Mouse (Mus musculus) heart, adult 2 months (tissue): ENCODE measurements around the gene Chn2. TPM values are rescaled to one million over a fixed set of nuclear protein-coding genes. Genes with fewer than 3 reads are reported as not detected.

Experiments used
- DNase-seq, 2 experiments: peaks; one replicate each; pipeline ENCODE4 v3.0.0; 2021
- H3K27ac ChIP-seq: fragments of 200-600 bp; 2 replicates; pipeline ENCODE4 v1.8.1; 2022
- H3K27me3 ChIP-seq: fragments of 200-500 bp; 2 replicates; pipeline ENCODE4 v1.6.1; 2012; ENCODE audit warnings: mild to moderate bottlenecking, low read length, inconsistent platforms, mixed read lengths; ENCODE audit not compliant: control insufficient read depth, insufficient read depth
- H3K36me3 ChIP-seq: fragments of 200-500 bp; 2 replicates; pipeline ENCODE4 v1.6.1; 2012; ENCODE audit warnings: low read length, inconsistent platforms; ENCODE audit not compliant: control insufficient read depth, insufficient read depth
- H3K4me1 ChIP-seq: fragments of 200-500 bp; 2 replicates; pipeline ENCODE4 v1.6.1; 2011; ENCODE audit warnings: low read length; ENCODE audit not compliant: control insufficient read depth, insufficient read depth
- H3K4me3 ChIP-seq: fragments of 200-600 bp; 2 replicates; pipeline ENCODE4 v1.8.1; 2022
- H3K79me2 ChIP-seq: fragments of 200-500 bp; replicated peaks from 2 replicates; pipeline ENCODE4 v1.6.1; 2012; ENCODE audit warnings: mild to moderate bottlenecking, inconsistent platforms, low read length, moderate library complexity, mixed read lengths; ENCODE audit not compliant: control insufficient read depth, insufficient read depth
- H3K9ac ChIP-seq: fragments of 200-500 bp; 2 replicates; pipeline ENCODE4 v1.6.1; 2012; ENCODE audit warnings: low read depth, mild to moderate bottlenecking, control low read depth, inconsistent platforms, low read length, mixed read lengths
- CTCF ChIP-seq: fragments of 200-600 bp; IDR thresholded peaks from 2 replicates; pipeline ENCODE4 v1.8.1; 2022; ENCODE audit warnings: antibody characterized with exemption, mild to moderate bottlenecking, moderate library complexity
- EP300 ChIP-seq: fragments of 200-500 bp; IDR thresholded peaks from 2 replicates; pipeline ENCODE4 v1.6.1; 2011; ENCODE audit warnings: low read depth, low read length, control low read depth; ENCODE audit not compliant: insufficient read depth
- POLR2A ChIP-seq: fragments of 200-500 bp; IDR thresholded peaks from 2 replicates; pipeline ENCODE4 v1.6.1; 2011; ENCODE audit warnings: mild to moderate bottlenecking, low read depth, low read length, control low read depth; ENCODE audit not compliant: insufficient read depth
- WGBS: fragments of 180-500 bp; shearing (Covaris S2); methylation state at CpG from one replicate; pipeline ENCODE4 v1.1.7; 2018; 5-methylcytosine and 5-hydroxymethylcytosine counted together
- intact Hi-C: fragments of 180-260 bp; cut with DNase I; formaldehyde crosslinking; loops from one replicate; pipeline ENCODE4 v1.15.1; 2025
- polyA plus RNA-seq: library from polyadenylated mRNA; depleted of rRNA; stranded (reverse); fragments of >200 nt; gene quantifications from 2 replicates; pipeline ENCODE4 v1.2.3, GENCODE M21; 2012
- total RNA-seq, 2 experiments: library from RNA; stranded (reverse); gene quantifications; 2 replicates each; pipeline ENCODE4 v1.2.3; 2021

Gene Chn2
- total and polyA plus RNA-seq, 3 experiments, result 2.0 to 2.3 (median 2.3) TPM

DNA sequence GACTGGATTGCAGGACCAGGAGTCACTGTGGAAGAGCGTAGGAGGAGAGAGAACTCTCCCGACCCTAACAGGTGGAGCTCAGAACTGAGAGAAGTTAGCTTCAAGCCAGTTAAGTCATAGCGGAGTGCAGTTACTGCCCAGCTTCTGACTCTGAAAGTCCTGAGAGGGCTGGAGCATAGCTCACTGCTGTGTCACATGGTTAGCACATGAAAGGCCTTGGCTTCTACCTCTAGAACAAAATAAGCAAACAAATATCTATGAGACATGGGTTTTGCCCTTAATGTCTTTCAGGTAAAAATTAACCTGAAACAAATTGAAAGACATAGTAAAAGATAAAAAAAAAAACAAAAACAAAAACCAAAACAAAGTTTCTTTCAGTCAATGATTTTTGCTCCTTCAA, 91.5 kb downstream of the Chn2 start:
- no peak for DNase-seq
- no peaks in the 10 kb centered on the region for H3K4me1 ChIP-seq
- TF ChIP-seq POLR2A (no peak), EP300 (no peak), CTCF (no peak)
- intact Hi-C loops, result no loop called here
- no peaks in the 10 kb centered on the region for H3K27me3 ChIP-seq
- H3K9ac ChIP-seq, result no peak overlapping the region
- 88% methylated on average over 3 of the region's 3 CpGs for WGBS
- H3K4me3 ChIP-seq, result no peak overlapping the region
- H3K36me3 ChIP-seq, result no peaks in the 10 kb centered on the region
- H3K79me2 ChIP-seq, result no peaks in the 10 kb centered on the region
- H3K27ac ChIP-seq, result no peak overlapping the region

DNA sequence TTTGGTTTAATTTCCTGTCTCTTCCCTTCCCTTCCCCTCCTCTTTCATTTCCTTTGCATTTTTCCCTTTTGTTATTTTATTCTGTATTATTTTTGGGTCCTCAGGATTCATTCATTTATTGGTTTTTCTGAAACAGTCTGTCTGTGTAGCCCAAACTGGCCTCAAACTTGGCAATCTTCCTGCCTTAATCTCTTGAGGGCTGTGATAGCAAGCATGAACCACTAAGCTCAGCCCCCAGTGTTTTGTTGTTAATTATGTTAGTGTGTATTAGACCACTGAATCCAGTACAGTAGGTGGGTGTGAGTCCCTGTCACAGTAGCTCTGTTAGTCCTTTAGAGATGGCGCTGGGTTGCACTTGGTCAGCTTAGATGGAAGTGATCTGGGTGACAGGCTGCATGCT, 93.2 kb downstream of the Chn2 start:
- H3K4me1 ChIP-seq, result no peaks in the 10 kb centered on the region
- H3K9ac ChIP-seq, result no peak overlapping the region
- no peak for DNase-seq
- no peaks in the 10 kb centered on the region for H3K79me2 ChIP-seq
- no peaks in the 10 kb centered on the region for H3K36me3 ChIP-seq
- no peaks in the 10 kb centered on the region for H3K27me3 ChIP-seq
- H3K27ac ChIP-seq, result no peak overlapping the region
- TF ChIP-seq CTCF (no peak), EP300 (no peak), POLR2A (no peak)
- intact Hi-C loops, result no loop called here
- WGBS, result 74% methylated on average over 1 of the region's 1 CpGs
- H3K4me3 ChIP-seq, result no peak overlapping the region

DNA sequence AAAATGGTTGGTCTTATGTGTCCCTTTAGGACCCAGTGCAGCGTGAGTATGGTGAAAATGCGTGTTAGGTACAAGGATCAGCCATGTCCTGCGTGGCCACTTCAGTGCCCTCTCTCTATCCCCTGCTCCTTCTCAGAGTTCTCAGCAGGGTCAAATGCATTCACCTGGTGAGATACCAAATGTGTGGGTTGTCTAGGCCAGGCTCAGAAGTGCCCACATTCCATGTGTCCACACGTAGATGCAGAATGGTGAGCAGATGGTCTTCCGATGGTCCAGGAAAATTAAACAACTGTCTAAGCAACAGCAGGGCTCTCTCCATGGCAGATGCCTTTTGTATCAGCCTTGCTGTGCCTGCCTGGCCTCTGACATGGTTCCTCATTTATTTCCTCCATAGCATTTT, 93.9 kb downstream of the Chn2 start:
- DNase-seq, result no peak
- 94% methylated on average over 5 of the region's 5 CpGs for WGBS
- Histone ChIP-seq H3K79me2 (no peaks in the 10 kb centered on the region), H3K27me3 (no peaks in the 10 kb centered on the region), H3K4me3 (no peak overlapping the region), H3K4me1 (no peaks in the 10 kb centered on the region), H3K27ac (no peak overlapping the region), H3K9ac (no peak overlapping the region), H3K36me3 (no peaks in the 10 kb centered on the region)
- intact Hi-C loops, result no loop called here
- no peak for TF ChIP-seq CTCF
- TF ChIP-seq POLR2A, result no peak
- no peak for TF ChIP-seq EP300

DNA sequence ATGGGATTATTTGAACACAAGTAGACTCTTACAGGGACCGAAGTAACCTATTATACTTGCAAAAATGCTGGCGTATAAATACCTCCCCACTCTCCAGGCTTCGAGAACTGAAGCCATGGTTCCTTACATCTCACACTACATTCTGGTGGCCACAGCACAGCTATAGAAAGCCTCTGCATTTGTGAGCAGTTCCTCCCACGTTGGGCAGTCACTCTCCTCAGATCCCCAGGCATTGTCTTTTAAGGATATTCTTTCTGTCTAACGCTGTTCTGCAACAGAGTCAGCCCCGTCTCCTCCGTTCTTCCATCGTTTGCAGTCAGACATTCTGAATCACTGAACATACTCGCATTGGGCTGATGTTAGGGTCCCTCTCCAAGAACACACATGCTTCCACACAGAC, 98.8 kb downstream of the Chn2 start:
- no peaks in the 10 kb centered on the region for H3K79me2 ChIP-seq
- WGBS, result 90% methylated on average over 9 of the region's 9 CpGs
- DNase-seq, result no peak
- H3K9ac ChIP-seq, result no peak overlapping the region
- TF ChIP-seq CTCF (no peak), POLR2A (no peak), EP300 (no peak)
- intact Hi-C loops, result no loop called here
- H3K36me3 ChIP-seq, result no peaks in the 10 kb centered on the region
- no peaks in the 10 kb centered on the region for H3K27me3 ChIP-seq
- H3K4me1 ChIP-seq, result no peaks in the 10 kb centered on the region
- H3K4me3 ChIP-seq, result no peak overlapping the region
- no peak overlapping the region for H3K27ac ChIP-seq

- H3K36me3 ChIP-seq, result no peaks in the 10 kb centered on the region
- 0 out of 2 replicates have a peak, but pooled peaks cover 1% of the 10 kb centered on the region for H3K4me1 ChIP-seq
- 95% methylated on average over 4 of the region's 4 CpGs for WGBS
- no peak overlapping the region for H3K27ac ChIP-seq
- H3K27me3 ChIP-seq, result no peaks in the 10 kb centered on the region
- H3K9ac ChIP-seq, result no peak overlapping the region
- DNase-seq, result no peak
- no peaks in the 10 kb centered on the region for H3K79me2 ChIP-seq
- H3K4me3 ChIP-seq, result no peak overlapping the region
- intact Hi-C loops, result no loop called here
- TF ChIP-seq EP300 (no peak), POLR2A (no peak)
Measured at GRCm38 (mm10) chr6:54140488-54140887, 101.1 kb downstream of the Chn2 start.

- 91% methylated on average over 3 of the region's 3 CpGs for WGBS
- no peaks in the 10 kb centered on the region for H3K27me3 ChIP-seq
Measured at GRCm38 (mm10) chr6:54141165-54141564, 101.8 kb downstream of the Chn2 start.

More at GRCm38 (mm10) chr6:54141165-54141564, 101.8 kb downstream of the Chn2 start:
- H3K9ac ChIP-seq, result no peak overlapping the region
- intact Hi-C loops, result no loop called here
- H3K79me2 ChIP-seq, result no peaks in the 10 kb centered on the region
- no peak overlapping the region for H3K27ac ChIP-seq
- no peaks in the 10 kb centered on the region for H3K36me3 ChIP-seq
- no peak for DNase-seq
- 0 out of 2 replicates have a peak, but pooled peaks cover 1% of the 10 kb centered on the region for H3K4me1 ChIP-seq
- H3K4me3 ChIP-seq, result no peak overlapping the region
- TF ChIP-seq POLR2A, result no peak
- no peak for TF ChIP-seq EP300
- no peak for TF ChIP-seq CTCF
